Mouse (Mus musculus): ENCODE data around the gene 4933428G20Rik. TPM values are rescaled to one million over a fixed set of nuclear protein-coding genes. Genes with fewer than 3 reads are reported as not detected.
A peak's percentile ranks its signal among the peaks of the same experiment; 100 is the strongest.

The 4933428G20Rik gene
- not detected for total RNA-seq (2021)
- long read RNA-seq, experiment 1: 0 reads
- long read RNA-seq, experiment 2: 0 reads

GRCm38 (mm10) chr11:97499865-97500719 is at the start of gene 4933428G20Rik:
Gene 4933428G20Rik (minus strand): TSS chr11:97500340.
- DNase-seq (ENCODE audit: low spot score): no peak

- no peak for DNase-seq (ENCODE audit: low spot score)
These were observed 48.6 kb upstream of the 4933428G20Rik start for GRCm38 (mm10) chr11:97548757-97549156.

GRCm38 (mm10) chr11:97547957-97548706 is 48.0 kb upstream of the 4933428G20Rik start:
- DNase-seq (ENCODE audit: low spot score): no peak

- DNase-seq (ENCODE audit: low spot score): peak; percentile 68
These were observed 46.8 kb upstream of the 4933428G20Rik start for GRCm38 (mm10) chr11:97546804-97547411.

- DNase-seq (ENCODE audit: low spot score): no peak
These were observed 45.8 kb upstream of the 4933428G20Rik start for GRCm38 (mm10) chr11:97545808-97546560.

- no peak for DNase-seq (ENCODE audit: low spot score)
These were observed 43.7 kb upstream of the 4933428G20Rik start for GRCm38 (mm10) chr11:97543883-97544282.

GRCm38 (mm10) chr11:97543181-97543733 is 43.1 kb upstream of the 4933428G20Rik start:
- no peak for DNase-seq (ENCODE audit: low spot score)

- DNase-seq (ENCODE audit: low spot score): no peak
These were observed 42.3 kb upstream of the 4933428G20Rik start for GRCm38 (mm10) chr11:97542171-97543150.

- DNase-seq (ENCODE audit: low spot score): no peak
These were observed 40.5 kb upstream of the 4933428G20Rik start for GRCm38 (mm10) chr11:97540604-97541003.

GRCm38 (mm10) chr11:97540136-97540535 is 40.0 kb upstream of the 4933428G20Rik start:
- no peak for DNase-seq (ENCODE audit: low spot score)

GRCm38 (mm10) chr11:97539622-97540021 is 39.5 kb upstream of the 4933428G20Rik start:
- no peak for DNase-seq (ENCODE audit: low spot score)

- no peak for DNase-seq (ENCODE audit: low spot score)
These were observed 37.5 kb upstream of the 4933428G20Rik start for GRCm38 (mm10) chr11:97537580-97538089.

- no peak for DNase-seq (ENCODE audit: low spot score)
These were observed 36.9 kb upstream of the 4933428G20Rik start for GRCm38 (mm10) chr11:97536835-97537579.

GRCm38 (mm10) chr11:97536083-97536747 is 36.1 kb upstream of the 4933428G20Rik start:
- DNase-seq (ENCODE audit: low spot score): no peak

GRCm38 (mm10) chr11:97535660-97536059 is 35.5 kb upstream of the 4933428G20Rik start:
- DNase-seq (ENCODE audit: low spot score): no peak

- no peak for DNase-seq (ENCODE audit: low spot score)
These were observed 35.1 kb upstream of the 4933428G20Rik start for GRCm38 (mm10) chr11:97535308-97535630.

- no peak for DNase-seq (ENCODE audit: low spot score)
These were observed 34.5 kb upstream of the 4933428G20Rik start for GRCm38 (mm10) chr11:97534442-97535307.

Measured in gastrocnemius, adult 18-20 months (tissue).